Mouse (Mus musculus) MEL (cell line): ENCODE measurements around the gene Fam173b. TPM values are rescaled to one million over a fixed set of nuclear protein-coding genes. Genes with fewer than 3 reads are reported as not detected.
"Not testable (repeated sequence)": the region's sequence is repeated elsewhere in the genome, so short reads cannot be mapped to it uniquely, and the experiment has no call there.

Experiments
- DNase-seq: peaks from one replicate; pipeline ENCODE4 v3.0.0; 2011; ENCODE audit warnings: low read depth, low spot score
- H3K27ac ChIP-seq: 2 replicates; pipeline ENCODE4 v1.5.1; 2012; ENCODE audit warnings: low read depth, mild to moderate bottlenecking, control low read depth, low read length, moderate library complexity; ENCODE audit not compliant: control insufficient read depth
- H3K27me3 ChIP-seq, 2 experiments: fragments of 150-350 bp in 1 of 2; sonication (generic) in 1 of 2; 2 replicates each; pipeline ENCODE4 v1.6.1; 2012; ENCODE audit warnings: low read length in 2 of 2, mild to moderate bottlenecking in 2 of 2, improper control_type of control experiment in 1 of 2, moderate library complexity in 1 of 2; ENCODE audit not compliant: insufficient read depth in 2 of 2, control insufficient read depth in 1 of 2
- H3K36me3 ChIP-seq, 2 experiments: 2 replicates each; pipeline ENCODE4 v1.6.1; 2012 to 2014; ENCODE audit warnings: low read length in 2 of 2, improper control_type of control experiment in 1 of 2, inconsistent platforms in 1 of 2, mild to moderate bottlenecking in 1 of 2; ENCODE audit not compliant: insufficient read depth in 2 of 2, control insufficient read depth in 1 of 2
- H3K4me1 ChIP-seq, 2 experiments: fragments of 150-350 bp in 1 of 2; sonication (generic) in 1 of 2; 2 replicates each; pipeline ENCODE4 v1.6.1; 2012; ENCODE audit warnings: low read length in 2 of 2, improper control_type of control experiment in 1 of 2, mild to moderate bottlenecking in 1 of 2; ENCODE audit not compliant: insufficient read depth in 2 of 2, control insufficient read depth in 1 of 2
- H3K4me3 ChIP-seq, 2 experiments: fragments of 150-350 bp in 1 of 2; sonication (generic) in 1 of 2; 2 replicates each; pipeline ENCODE4 v1.5.1; 2012; ENCODE audit warnings: low read depth in 2 of 2, low read length in 2 of 2, mild to moderate bottlenecking in 2 of 2, moderate library complexity in 2 of 2, control low read depth in 1 of 2, improper control_type of control experiment in 1 of 2; ENCODE audit not compliant: control insufficient read depth in 1 of 2, insufficient read depth in 1 of 2
- H3K79me2 ChIP-seq: 2 replicates; pipeline ENCODE4 v1.6.1; 2012; ENCODE audit warnings: mild to moderate bottlenecking, low read length, moderate library complexity; ENCODE audit not compliant: control insufficient read depth, poor library complexity, insufficient read depth
- H3K9ac ChIP-seq: 2 replicates; pipeline ENCODE4 v1.6.1; 2012; ENCODE audit warnings: low read depth, mild to moderate bottlenecking, control low read depth, low read length, moderate library complexity; ENCODE audit not compliant: control insufficient read depth, poor library complexity, severe bottlenecking
- H3K9me3 ChIP-seq: fragments of 150-350 bp; sonication (generic); replicated peaks from 2 replicates; pipeline ENCODE4 v1.6.1; 2012; ENCODE audit warnings: mild to moderate bottlenecking, low read length, improper control_type of control experiment, moderate library complexity; ENCODE audit not compliant: insufficient read depth
- BHLHE40 ChIP-seq: IDR thresholded peaks from 2 replicates; pipeline ENCODE4 v1.6.1; 2012; ENCODE audit warnings: low read depth, mild to moderate bottlenecking, inconsistent platforms, low read length, improper control_type of control experiment, borderline replicate concordance
- CHD1 ChIP-seq: IDR thresholded peaks from 2 replicates; pipeline ENCODE4 v1.6.1; 2012; ENCODE audit warnings: low read depth, mild to moderate bottlenecking, inconsistent platforms, low read length, improper control_type of control experiment
- ELF1 ChIP-seq: IDR thresholded peaks from 2 replicates; pipeline ENCODE4 v1.6.1; 2014; ENCODE audit warnings: low read depth, mild to moderate bottlenecking, inconsistent platforms, low read length, improper control_type of control experiment, moderate library complexity
- EP300 ChIP-seq, 2 experiments: IDR thresholded peaks; 2 replicates each; pipeline ENCODE4 v1.6.1; 2011; ENCODE audit warnings: improper control_type of control experiment in 2 of 2, low read length in 2 of 2, low read depth in 1 of 2, mild to moderate bottlenecking in 1 of 2
- ETS1 ChIP-seq: IDR thresholded peaks from 2 replicates; pipeline ENCODE4 v1.6.1; 2012; ENCODE audit warnings: low read depth, mild to moderate bottlenecking, inconsistent platforms, low read length, improper control_type of control experiment, moderate library complexity
- GATA1 ChIP-seq: IDR thresholded peaks from 2 replicates; pipeline ENCODE4 v1.6.1; 2011; ENCODE audit warnings: low read depth, low read length, improper control_type of control experiment
- HCFC1 ChIP-seq: IDR thresholded peaks from 2 replicates; pipeline ENCODE4 v1.6.1; 2012; ENCODE audit warnings: low read depth, mild to moderate bottlenecking, inconsistent platforms, low read length, improper control_type of control experiment, moderate library complexity
- JUND ChIP-seq: IDR thresholded peaks from 2 replicates; pipeline ENCODE4 v1.6.1; 2011; ENCODE audit warnings: low read depth, mild to moderate bottlenecking, improper control_type of control experiment, low read length
- KAT2A ChIP-seq: conservative IDR thresholded peaks from 2 replicates; pipeline ENCODE4 v1.6.1; 2012; ENCODE audit warnings: low read depth, low read length, improper control_type of control experiment, inconsistent platforms
- MAFK ChIP-seq: IDR thresholded peaks from 2 replicates; pipeline ENCODE4 v1.6.1; 2011; ENCODE audit warnings: low read depth, mild to moderate bottlenecking, low read length, improper control_type of control experiment, borderline replicate concordance
- MAX ChIP-seq: IDR thresholded peaks from 2 replicates; pipeline ENCODE4 v1.6.1; 2011; ENCODE audit warnings: low read length, improper control_type of control experiment
- MXI1 ChIP-seq: IDR thresholded peaks from 2 replicates; pipeline ENCODE4 v1.6.1; 2011; ENCODE audit warnings: mild to moderate bottlenecking, low read depth, low read length, improper control_type of control experiment
- MYB ChIP-seq: IDR thresholded peaks from 2 replicates; pipeline ENCODE4 v1.6.1; 2011; ENCODE audit warnings: mild to moderate bottlenecking, low read depth, low read length, improper control_type of control experiment
- POLR2AphosphoS2 ChIP-seq: IDR thresholded peaks from 2 replicates; pipeline ENCODE4 v1.6.1; 2011; ENCODE audit warnings: low read length, improper control_type of control experiment
- POLR2AphosphoS5 ChIP-seq: IDR thresholded peaks from 2 replicates; pipeline ENCODE4 v1.6.1; 2012; ENCODE audit warnings: low read depth, borderline replicate concordance, mild to moderate bottlenecking, inconsistent platforms, low read length, moderate library complexity, mixed read lengths
- RCOR1 ChIP-seq: IDR thresholded peaks from 2 replicates; pipeline ENCODE4 v1.6.1; 2012; ENCODE audit warnings: low read depth, mild to moderate bottlenecking, inconsistent platforms, low read length, improper control_type of control experiment
- SIN3A ChIP-seq: IDR thresholded peaks from 2 replicates; pipeline ENCODE4 v1.6.1; 2012; ENCODE audit warnings: low read length, improper control_type of control experiment, inconsistent platforms
- TAL1 ChIP-seq: IDR thresholded peaks from 2 replicates; pipeline ENCODE4 v1.6.1; 2012; ENCODE audit warnings: mild to moderate bottlenecking, inconsistent platforms, low read length, moderate library complexity, mixed read lengths
- TBP ChIP-seq: IDR thresholded peaks from 2 replicates; pipeline ENCODE4 v1.8.0; 2011; ENCODE audit warnings: low read depth, low read length, improper control_type of control experiment
- TCF12 ChIP-seq: IDR thresholded peaks from 2 replicates; pipeline ENCODE4 v1.6.1; 2014; ENCODE audit warnings: low read depth, mild to moderate bottlenecking, inconsistent platforms, low read length, improper control_type of control experiment, moderate library complexity
- UBTF ChIP-seq: IDR thresholded peaks from 2 replicates; pipeline ENCODE4 v1.6.1; 2012; ENCODE audit warnings: low read depth, mild to moderate bottlenecking, inconsistent platforms, low read length, improper control_type of control experiment, moderate library complexity, borderline replicate concordance; ENCODE audit not compliant: insufficient read depth
- ZKSCAN1 ChIP-seq: IDR thresholded peaks from 2 replicates; pipeline ENCODE4 v1.6.1; 2012; ENCODE audit warnings: low read depth, mild to moderate bottlenecking, inconsistent platforms, low read length, improper control_type of control experiment, moderate library complexity
- ZNF384 ChIP-seq: IDR thresholded peaks from 2 replicates; pipeline ENCODE4 v1.6.1; 2012; ENCODE audit warnings: low read depth, mild to moderate bottlenecking, inconsistent platforms, low read length, improper control_type of control experiment
- polyA plus RNA-seq, 2 experiments: library from polyadenylated mRNA; stranded (reverse) in 1 of 2; unstranded in 1 of 2; fragments of >175 nt in 1 of 2; fragments of >200 nt in 1 of 2; gene quantifications; 2 replicates each; pipeline versions ENCODE4 v1.2.1 to v1.2.4; 2012; ENCODE audit warnings: low replicate concordance in 2 of 2, low read depth in 1 of 2; ENCODE audit not compliant: insufficient read length in 2 of 2, insufficient read depth in 1 of 2, missing spikeins in 1 of 2
- total RNA-seq: library from RNA; depleted of rRNA; stranded (reverse); fragments of 300-350 nt; gene quantifications from 2 replicates; pipeline ENCODE4 v1.2.3, GENCODE M21; 2012

Fam173b gene
- total and polyA plus RNA-seq, 3 experiments = 21.0 to 29.2 TPM; not detected in 1

- Histone ChIP-seq H3K36me3 (peaks cover 0 to 19% of the 10 kb centered on the region in 2 experiments; a peak in 2 of 4 replicates), H3K27me3 (no peaks in the 10 kb centered on the region), H3K9ac (no peak overlapping the region), H3K4me1 (peaks cover 12 to 29% of the 10 kb centered on the region in 2 experiments), H3K9me3 (no peaks in the 10 kb centered on the region), H3K4me3 (no peak overlapping the region), H3K27ac (peak overlapping the region; percentile 68), H3K79me2 (no peaks in the 10 kb centered on the region)
- peak; percentile 89 for TF ChIP-seq ZNF384
- peak; percentile 19; the same call in 1 of the 2 replicates for TF ChIP-seq HCFC1
- TF ChIP-seq BHLHE40 = peak; percentile 22; the same call in 1 of the 2 replicates
- no peak for TF ChIP-seq CHD1
- no peak for TF ChIP-seq MAFK
- peak; percentile 87 for TF ChIP-seq TCF12
- TF ChIP-seq MXI1 = peak; percentile 18; the same call in 1 of the 2 replicates
- TF ChIP-seq RCOR1 = no peak; the same call in 1 of the 2 replicates
- TF ChIP-seq POLR2AphosphoS2 = no peak
- peak; percentile 41 for TF ChIP-seq SIN3A
- peak; percentile 80 to 82 for TF ChIP-seq EP300 (IDR thresholded peaks at IDR 0.05; ENCODE audit: low read depth in 1 of 2, low read length in 2 of 2)
- TF ChIP-seq ETS1 = peak; percentile 70
- TF ChIP-seq ZKSCAN1 = no peak
- peak; percentile 82 for TF ChIP-seq GATA1
- TF ChIP-seq TAL1 = peak; percentile 41
- no peak; the same call in 1 of the 2 replicates for TF ChIP-seq TBP
- TF ChIP-seq JUND = no peak
- peak; percentile 4; the same call in 1 of the 2 replicates for TF ChIP-seq MYB
- no peak for TF ChIP-seq MAX
- peak; percentile 64 for DNase-seq
Measured at GRCm38 (mm10) chr15:31573692-31574091, 28.0 kb upstream of the Fam173b start.

- no peak overlapping the region for H3K9ac ChIP-seq
- TF ChIP-seq UBTF (no peak), RCOR1 (no peak), GATA1 (no peak), KAT2A (no peak), ELF1 (no peak), POLR2AphosphoS5 (no peak)
- no peak overlapping the region for H3K27ac ChIP-seq
- H3K79me2 ChIP-seq = no peaks in the 10 kb centered on the region
- no peaks in the 10 kb centered on the region for H3K9me3 ChIP-seq
- peaks cover 12 to 29% of the 10 kb centered on the region in 2 experiments for H3K4me1 ChIP-seq
- no peaks in the 10 kb centered on the region for H3K27me3 ChIP-seq
- H3K4me3 ChIP-seq = no peak overlapping the region
- DNase-seq = no peak
- H3K36me3 ChIP-seq = peaks cover 0 to 19% of the 10 kb centered on the region in 2 experiments; a peak in 2 of 4 replicates
Measured at GRCm38 (mm10) chr15:31576076-31576475, 25.6 kb upstream of the Fam173b start.

- not testable (repeated sequence) for H3K27ac ChIP-seq, DNase-seq, H3K9me3 ChIP-seq, H3K4me3 ChIP-seq, H3K27me3 ChIP-seq, H3K79me2 ChIP-seq, H3K9ac ChIP-seq, H3K36me3 ChIP-seq
- peaks cover 0 to 13% of the 10 kb centered on the region in 2 experiments; a peak in 2 of 4 replicates for H3K4me1 ChIP-seq
Measured at GRCm38 (mm10) chr15:31581086-31581485, 20.6 kb upstream of the Fam173b start.
